Mouse (Mus musculus) gastrocnemius, adult 2 months (tissue): ENCODE data around the gene Wasl. TPM values are rescaled to one million over a fixed set of nuclear protein-coding genes. Genes with fewer than 3 reads are reported as not detected.

ENCODE experiments used
- DNase-seq: peaks from one replicate; pipeline ENCODE4 v3.0.0; 2022
- H3K27ac ChIP-seq: fragments of 200-600 bp; 2 replicates; pipeline ENCODE4 v1.8.1; 2022; ENCODE audit warnings: mild to moderate bottlenecking
- H3K4me3 ChIP-seq: fragments of 200-600 bp; 2 replicates; pipeline ENCODE4 v1.8.1; 2022; ENCODE audit warnings: mild to moderate bottlenecking, moderate library complexity
- CTCF ChIP-seq: fragments of 200-600 bp; IDR thresholded peaks from 2 replicates; pipeline ENCODE4 v1.8.1; 2022; ENCODE audit warnings: antibody characterized with exemption, mild to moderate bottlenecking, moderate library complexity
- intact Hi-C: fragments of 180-260 bp; cut with DNase I; formaldehyde crosslinking; loops from one replicate; pipeline ENCODE4 v1.15.1; 2025
- total RNA-seq, 2 experiments: library from RNA; stranded (reverse); gene quantifications; 2 replicates each; pipeline ENCODE4 v1.2.3; 2021

The Wasl gene
- total RNA-seq, 2 experiments from 2014 or later = 15.3 to 18.1 TPM

DNA sequence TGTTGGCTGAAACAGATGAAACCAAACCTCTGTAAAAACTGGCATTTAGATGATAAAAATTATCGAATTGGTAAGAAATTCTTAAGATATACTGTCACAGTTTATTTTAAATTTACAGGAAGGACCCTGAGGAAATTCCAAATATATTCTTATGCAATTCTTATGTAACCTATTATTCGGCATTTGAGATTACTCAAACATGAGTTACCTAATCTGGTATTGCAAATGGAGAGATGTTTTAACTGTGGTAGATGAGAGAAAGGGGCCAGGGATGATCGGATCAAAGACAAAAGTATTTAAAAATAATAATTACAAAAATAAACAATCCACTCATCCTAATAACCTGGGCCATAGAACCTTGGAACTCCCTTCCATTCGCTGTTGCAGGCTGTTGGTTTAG lies 54.5 kb downstream of the Wasl start:
- no peak for DNase-seq
- no peak for TF ChIP-seq CTCF
- intact Hi-C loops = loop anchor here (5.0 kb wide), 1 partner anchor 78 kb away; no protein-coding TSS in a partner anchor
- no peak overlapping the region for H3K4me3 ChIP-seq
- peak overlapping the region; percentile 90 for H3K27ac ChIP-seq

DNA sequence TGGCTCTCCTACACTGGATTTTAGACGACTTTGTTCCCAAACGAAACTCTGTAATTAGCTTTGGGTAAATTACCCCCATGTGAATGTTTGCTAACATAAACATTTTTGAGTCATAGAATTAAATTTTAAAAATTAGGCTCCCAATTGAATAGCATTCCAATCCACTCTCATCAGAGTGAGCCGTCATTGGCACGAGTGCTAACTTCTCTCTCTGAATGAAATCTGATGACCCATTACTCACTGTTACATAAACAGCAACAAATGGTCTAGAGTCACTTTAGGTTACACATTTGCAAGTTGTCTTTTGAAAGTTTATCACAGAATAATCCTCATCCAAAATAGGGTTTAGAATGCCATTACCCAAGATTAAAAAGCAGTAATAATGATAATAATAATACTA lies 55.3 kb downstream of the Wasl start:
- no peak for TF ChIP-seq CTCF
- H3K27ac ChIP-seq = peak overlapping the region; percentile 90
- DNase-seq = no peak

DNA sequence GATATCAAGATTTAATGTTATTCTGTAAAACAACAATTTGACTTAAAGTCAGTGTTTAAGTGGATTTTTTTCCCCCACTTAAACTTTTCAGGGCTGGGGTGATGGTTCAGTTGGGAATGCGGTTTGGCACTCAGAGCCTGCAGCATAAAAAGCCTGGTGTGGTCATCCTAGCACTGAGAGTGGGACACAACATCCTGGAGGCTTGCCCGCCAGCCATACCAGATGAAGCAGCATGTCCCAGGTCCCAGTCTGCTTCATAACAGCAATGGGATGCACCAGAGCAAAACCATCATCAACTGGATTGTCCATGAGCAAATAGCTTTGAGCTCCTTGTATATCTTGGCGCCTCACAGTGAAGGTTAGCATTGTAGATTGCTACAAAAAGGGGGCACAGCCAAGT lies 56.1 kb downstream of the Wasl start:
- Histone ChIP-seq H3K27ac (peak overlapping the region; percentile 75), H3K4me3 (no peak overlapping the region)
- DNase-seq = peak; percentile 46
- intact Hi-C loops = no loop called here
- no peak for TF ChIP-seq CTCF

More for the DNA sequence above, 55.3 kb downstream of the Wasl start:
- intact Hi-C loops = no loop called here
- no peak overlapping the region for H3K4me3 ChIP-seq

DNA sequence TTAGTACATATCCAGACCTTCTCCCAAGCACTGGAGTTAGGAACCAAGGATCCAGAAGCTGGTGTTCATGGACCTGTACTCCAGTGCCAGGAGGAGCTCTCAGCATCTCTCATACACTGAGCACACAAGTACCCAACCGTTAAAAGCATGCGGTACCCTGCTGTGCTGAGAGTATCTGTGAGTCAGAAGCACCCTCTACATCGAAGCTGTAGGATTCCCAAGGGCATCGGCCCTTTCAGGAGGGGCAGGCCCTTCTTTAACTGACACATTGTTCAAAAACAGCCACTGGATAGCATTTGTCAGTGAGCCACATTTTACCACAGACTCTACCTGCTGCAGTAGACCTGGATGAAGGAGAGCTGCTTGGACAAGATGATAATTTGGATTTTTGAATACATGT lies 56.7 kb downstream of the Wasl start:
- Histone ChIP-seq H3K4me3 (no peak overlapping the region), H3K27ac (peak overlapping the region; percentile 63)
- no peak for TF ChIP-seq CTCF
- intact Hi-C loops = no loop called here
- no peak for DNase-seq

DNA sequence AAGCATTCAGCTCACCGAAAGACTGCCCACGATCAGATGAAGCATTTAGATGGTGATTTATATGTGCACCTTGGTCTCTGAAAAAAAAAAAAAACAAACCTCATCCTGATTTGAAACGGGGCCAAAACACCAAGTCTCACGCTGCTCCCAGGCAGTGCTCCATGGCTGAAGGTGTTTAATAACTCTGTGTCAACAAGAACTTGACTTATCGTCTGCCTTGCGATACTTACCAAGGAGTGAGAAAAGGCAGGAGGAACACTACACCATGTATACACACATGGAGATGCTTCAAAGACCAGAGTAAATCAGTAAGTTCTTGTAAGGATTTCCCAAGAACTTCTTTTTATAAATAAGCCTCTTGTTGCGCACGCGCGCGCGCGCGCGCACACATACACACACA lies 57.3 kb downstream of the Wasl start:
- intact Hi-C loops = no loop called here
- DNase-seq = peak; percentile 43
- Histone ChIP-seq H3K4me3 (no peak overlapping the region), H3K27ac (peak overlapping the region; percentile 63)
- TF ChIP-seq CTCF = no peak

DNA sequence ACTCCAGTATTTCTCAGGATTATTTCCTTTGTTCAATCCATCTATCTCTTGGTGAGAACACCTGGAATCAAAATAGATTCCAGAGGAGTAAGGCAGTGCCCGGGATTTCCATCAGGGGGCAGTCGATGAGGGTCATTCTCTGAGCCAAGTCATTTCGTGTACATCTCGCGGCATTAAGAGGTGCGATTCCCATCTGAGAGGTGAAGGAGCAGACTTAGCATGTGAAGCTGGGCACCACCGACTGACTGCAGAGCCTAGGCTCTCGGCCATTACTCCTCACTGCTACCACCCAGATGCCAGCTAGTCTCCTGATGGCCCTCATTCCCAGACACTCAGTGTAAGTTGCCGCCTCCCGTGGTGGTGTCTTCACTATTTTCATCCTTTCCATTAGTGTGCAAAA lies 58.3 kb downstream of the Wasl start:
- TF ChIP-seq CTCF = peak; percentile 32; the same call in 1 of the 2 replicates
- intact Hi-C loops = no loop called here
- DNase-seq = no peak
- H3K27ac ChIP-seq = peak overlapping the region; percentile 63; the same call in 1 of the 2 replicates
- no peak overlapping the region for H3K4me3 ChIP-seq

DNA sequence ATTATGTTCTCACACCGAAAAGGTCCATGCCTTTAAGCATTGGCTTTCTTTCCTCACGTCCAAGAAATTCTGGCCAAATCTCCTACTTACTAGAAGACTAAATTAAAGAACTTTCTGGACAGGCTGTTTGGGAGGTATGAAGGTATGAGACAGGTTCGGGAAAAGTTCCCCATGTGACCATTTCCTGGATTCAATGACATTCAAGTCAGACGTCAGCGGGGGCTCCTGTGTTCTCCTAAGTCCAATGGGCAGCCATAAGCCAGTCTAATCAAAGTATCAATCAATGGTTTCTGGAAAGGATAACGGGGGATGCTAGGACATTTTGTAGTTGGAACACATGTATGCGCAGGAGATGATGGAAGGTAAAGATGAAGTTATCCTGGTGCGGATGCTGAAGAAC lies 59.2 kb downstream of the Wasl start:
- intact Hi-C loops = no loop called here
- DNase-seq = no peak
- Histone ChIP-seq H3K4me3 (no peak overlapping the region), H3K27ac (no peak overlapping the region)
- no peak for TF ChIP-seq CTCF

DNA sequence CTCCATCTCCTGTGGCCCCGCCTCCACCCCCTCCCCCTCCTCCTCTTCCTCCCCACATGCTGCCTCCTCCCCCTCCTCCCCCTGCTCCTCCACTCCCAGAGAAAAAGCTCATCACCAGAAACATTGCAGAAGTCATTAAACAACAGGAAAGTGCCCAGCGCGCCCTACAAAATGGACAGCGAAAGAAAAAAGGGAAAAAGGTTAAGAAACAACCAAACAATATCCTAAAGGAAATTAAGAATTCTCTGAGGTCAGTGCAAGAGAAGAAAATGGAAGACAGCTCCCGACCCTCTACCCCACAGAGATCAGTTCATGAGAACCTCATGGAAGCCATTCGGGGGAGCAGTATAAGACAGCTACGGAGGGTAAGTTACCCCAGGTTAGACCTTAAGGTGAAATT lies 60.5 kb downstream of the Wasl start:
- H3K4me3 ChIP-seq = peak overlapping the region; percentile 45
- H3K27ac ChIP-seq = peak overlapping the region; percentile 31; the same call in 1 of the 2 replicates
- no peak for DNase-seq
- no peak for TF ChIP-seq CTCF
- intact Hi-C loops = no loop called here

DNA sequence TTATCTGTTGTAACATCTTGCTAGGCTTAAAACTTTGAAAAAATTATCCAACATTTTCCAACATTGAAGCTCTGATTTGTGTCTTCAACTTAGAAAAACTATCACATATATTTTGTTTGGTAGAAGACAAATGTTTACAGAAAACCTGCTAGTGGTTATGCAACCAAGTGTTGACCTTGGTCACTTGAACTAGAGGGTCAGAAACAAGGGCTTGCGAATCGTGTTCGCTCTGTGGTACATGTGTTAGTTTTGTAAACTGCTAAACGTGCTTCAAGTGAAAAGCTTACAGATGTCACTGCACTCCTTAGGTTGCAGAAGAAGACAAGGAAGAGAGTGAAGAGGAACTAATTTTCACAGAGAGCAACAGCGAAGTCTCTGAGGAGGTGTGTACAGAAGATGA lies 61.8 kb downstream of the Wasl start:
- DNase-seq = no peak
- no peak for TF ChIP-seq CTCF
- Histone ChIP-seq H3K4me3 (peak overlapping the region; percentile 69), H3K27ac (peak overlapping the region; percentile 69)
- intact Hi-C loops = no loop called here

DNA sequence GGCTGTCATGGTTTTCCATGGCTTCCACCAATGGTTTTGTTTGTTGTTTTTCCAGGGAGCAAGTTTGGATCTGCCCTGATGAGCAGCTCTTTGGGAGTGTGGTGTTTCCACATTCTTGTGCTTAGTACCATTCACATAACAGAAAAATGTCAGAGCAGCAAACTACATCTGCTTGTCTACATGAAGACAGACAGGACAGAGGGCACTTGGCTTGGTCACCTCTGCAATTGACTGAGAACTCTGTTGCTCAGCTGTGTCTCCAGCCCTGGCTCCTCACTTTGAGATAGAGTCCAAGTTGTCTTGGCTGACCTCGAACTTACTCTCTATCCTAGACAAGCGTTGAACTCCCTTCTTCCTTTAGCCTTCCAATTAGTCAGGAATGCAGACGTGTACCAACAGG lies 62.5 kb downstream of the Wasl start:
- intact Hi-C loops = no loop called here
- peak overlapping the region; percentile 69 for H3K27ac ChIP-seq
- no peak for DNase-seq
- no peak for TF ChIP-seq CTCF
- H3K4me3 ChIP-seq = peak overlapping the region; percentile 69

DNA sequence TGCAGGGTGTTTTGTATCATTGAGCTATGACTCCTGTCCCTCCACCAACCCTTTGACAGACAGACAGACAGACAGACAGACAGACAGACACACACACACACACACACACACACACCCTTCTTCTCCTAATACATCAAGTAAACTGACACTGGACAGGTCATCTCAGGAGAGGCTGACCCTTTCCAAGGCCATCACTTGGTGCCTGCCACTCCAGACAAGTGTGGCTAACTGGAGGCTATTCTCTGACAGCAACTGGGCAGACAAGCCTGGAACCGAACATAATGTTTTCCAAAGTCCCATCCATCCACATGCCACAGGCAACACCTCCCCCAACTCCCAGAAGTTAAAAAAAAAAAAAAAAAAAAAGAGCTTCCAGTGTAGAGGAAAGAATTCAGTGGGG lies 63.1 kb downstream of the Wasl start:
- peak overlapping the region; percentile 69 for H3K4me3 ChIP-seq
- intact Hi-C loops = no loop called here
- DNase-seq = peak; percentile 65
- H3K27ac ChIP-seq = peak overlapping the region; percentile 81
- TF ChIP-seq CTCF = no peak

DNA sequence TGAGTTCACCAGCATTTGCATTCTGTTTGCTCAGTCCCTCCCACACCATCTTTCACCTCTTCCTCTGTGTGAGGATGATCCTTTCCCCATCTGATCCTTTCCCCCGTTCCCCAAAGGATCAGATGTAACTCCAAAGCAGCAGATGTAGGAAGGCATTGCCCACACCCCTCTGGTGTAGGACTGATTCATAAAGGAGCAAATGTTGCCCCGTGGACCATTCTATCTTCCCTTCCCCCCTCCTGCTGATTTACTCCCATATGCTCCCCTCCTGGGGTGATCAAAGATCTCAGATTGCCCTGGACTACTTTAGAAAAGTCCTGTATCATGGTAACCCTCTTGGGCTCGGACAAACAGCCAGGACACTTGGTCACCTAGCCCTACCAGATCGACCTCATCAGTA lies 64.1 kb downstream of the Wasl start:
- Histone ChIP-seq H3K4me3 (peak overlapping the region; percentile 69), H3K27ac (peak overlapping the region; percentile 81)
- intact Hi-C loops = no loop called here
- DNase-seq = no peak
- TF ChIP-seq CTCF = no peak

DNA sequence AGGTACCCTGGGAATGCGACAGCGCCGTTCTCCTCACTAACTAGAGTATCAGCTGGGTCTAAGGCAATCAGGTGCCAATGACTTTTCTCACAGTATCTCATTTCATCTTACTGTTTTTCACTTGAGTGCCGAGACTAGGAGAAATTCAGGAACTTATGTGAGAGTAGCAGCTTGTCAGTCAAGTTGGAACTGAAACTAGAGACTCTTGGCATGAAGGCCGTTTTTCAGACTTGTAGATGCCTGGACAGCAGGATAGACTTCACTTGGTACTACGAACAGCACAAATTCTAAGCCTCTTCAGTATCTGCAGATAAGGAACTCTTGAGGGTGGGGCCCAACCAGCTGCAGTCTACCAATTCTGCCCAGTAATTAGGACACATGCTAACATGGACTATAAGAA lies 64.7 kb downstream of the Wasl start:
- intact Hi-C loops = no loop called here
- no peak for DNase-seq
- H3K27ac ChIP-seq = peak overlapping the region; percentile 81
- no peak for TF ChIP-seq CTCF
- H3K4me3 ChIP-seq = peak overlapping the region; percentile 69

DNA sequence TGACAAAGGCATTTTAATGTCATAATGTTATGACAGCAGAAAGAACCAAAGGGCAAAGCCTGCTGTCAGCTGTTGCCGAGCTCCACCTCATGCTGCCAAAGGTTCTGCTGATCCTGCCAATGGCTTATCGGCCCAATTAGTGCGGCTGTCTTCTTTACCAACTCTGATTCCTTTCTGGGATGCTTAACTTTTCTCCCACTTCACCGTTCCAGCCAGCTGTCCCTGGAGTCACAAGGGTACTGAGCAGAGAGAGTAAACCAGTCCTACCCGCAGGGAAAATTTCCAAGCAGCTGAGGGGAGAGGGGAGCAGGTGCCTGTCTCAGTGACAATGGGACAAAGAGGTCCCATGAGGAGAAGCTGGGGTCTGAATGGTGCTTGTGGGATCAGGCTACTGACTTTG lies 65.2 kb downstream of the Wasl start:
- TF ChIP-seq CTCF = no peak
- Histone ChIP-seq H3K4me3 (peak overlapping the region; percentile 69), H3K27ac (peak overlapping the region; percentile 81)
- intact Hi-C loops = no loop called here
- peak; percentile 58 for DNase-seq
